Mouse (Mus musculus) lung, embryonic 15.5 days (tissue): ENCODE data around the gene Lin9. TPM values are rescaled to one million over a fixed set of nuclear protein-coding genes. Genes with fewer than 3 reads are reported as not detected.
A peak's percentile ranks its signal among the peaks of the same experiment; 100 is the strongest.

Experiments used
- ATAC-seq: fragments of 200-750 bp; cut with Nextera tagmentation; 2 replicates; pipeline ENCODE4 v1.8.0; 2017; ENCODE audit warnings: moderate number of reproducible peaks, borderline replicate concordance; ENCODE audit not compliant: low FRiP score, low TSS enrichment; ENCODE audit errors: extremely low read depth
- H3K27ac ChIP-seq: fragments of 300-500 bp; sonication (generic); 2 replicates; pipeline ENCODE4 v1.5.1; 2015; ENCODE audit warnings: moderate library complexity, mild to moderate bottlenecking, inconsistent platforms
- H3K27me3 ChIP-seq: fragments of 300-500 bp; sonication (generic); 2 replicates; pipeline ENCODE4 v1.6.1; 2015; ENCODE audit warnings: inconsistent platforms
- H3K36me3 ChIP-seq: fragments of 300-500 bp; sonication (generic); 2 replicates; pipeline ENCODE4 v1.6.1; 2015; ENCODE audit warnings: inconsistent platforms
- H3K4me1 ChIP-seq: fragments of 300-500 bp; sonication (generic); 2 replicates; pipeline ENCODE4 v1.6.1; 2015; ENCODE audit warnings: inconsistent platforms
- H3K4me2 ChIP-seq: fragments of 300-500 bp; sonication (generic); 2 replicates; pipeline ENCODE4 v1.6.1; 2015; ENCODE audit warnings: inconsistent platforms, mild to moderate bottlenecking, moderate library complexity
- H3K4me3 ChIP-seq: fragments of 300-500 bp; sonication (generic); 2 replicates; pipeline ENCODE4 v1.5.1; 2015; ENCODE audit warnings: mild to moderate bottlenecking, inconsistent platforms
- H3K9ac ChIP-seq: fragments of 300-500 bp; sonication (generic); 2 replicates; pipeline ENCODE4 v1.6.1; 2015; ENCODE audit warnings: inconsistent platforms
- H3K9me3 ChIP-seq: fragments of 300-500 bp; sonication (generic); 2 replicates; pipeline ENCODE4 v1.6.1; 2016; ENCODE audit warnings: inconsistent platforms
- WGBS: fragments of 180-500 bp; shearing (Covaris S2); methylation state at CpG from one replicate; pipeline ENCODE4 v1.1.7; 2015; 5-methylcytosine and 5-hydroxymethylcytosine counted together
- polyA plus RNA-seq: library from polyadenylated mRNA; unstranded; fragments of >200 nt; fragmentation: Nextera tagmentation; extraction: Ambion mirVana; gene quantifications from 2 replicates; pipeline ENCODE4 v1.2.1, GENCODE M21; 2015

The Lin9 gene
- polyA plus RNA-seq, 1 experiment from 2014 or later = 21.4 TPM

- H3K9me3 ChIP-seq = no peaks in the 10 kb centered on the region
- H3K9ac ChIP-seq = no peak overlapping the region
- H3K27me3 ChIP-seq = no peaks in the 10 kb centered on the region
- peak; percentile 55 for ATAC-seq
- 0 out of 2 replicates have a peak, but pooled peaks cover 6% of the 10 kb centered on the region for H3K4me1 ChIP-seq
- H3K27ac ChIP-seq = no peak overlapping the region
- no peak overlapping the region; the same call in 1 of the 2 replicates for H3K4me2 ChIP-seq
- WGBS = 25% methylated on average over 14 of the region's 14 CpGs
- no peak overlapping the region for H3K4me3 ChIP-seq
- H3K36me3 ChIP-seq = no peaks in the 10 kb centered on the region
Observed at GRCm38 (mm10) chr1:180708935-180709776, 68.2 kb downstream of the Lin9 start.

GRCm38 (mm10) chr1:180718756-180719155 lies 77.8 kb downstream of the Lin9 start:
- H3K27ac ChIP-seq = no peak overlapping the region
- H3K36me3 ChIP-seq = no peaks in the 10 kb centered on the region
- H3K4me1 ChIP-seq = no peaks in the 10 kb centered on the region
- H3K9ac ChIP-seq = no peak overlapping the region
- no peak overlapping the region for H3K4me2 ChIP-seq
- no peaks in the 10 kb centered on the region for H3K9me3 ChIP-seq
- H3K4me3 ChIP-seq = no peak overlapping the region
- 67% methylated on average over 5 of the region's 5 CpGs for WGBS
- H3K27me3 ChIP-seq = no peaks in the 10 kb centered on the region
- ATAC-seq = no peak

- H3K27ac ChIP-seq = no peak overlapping the region
- no peaks in the 10 kb centered on the region for H3K4me1 ChIP-seq
- no peaks in the 10 kb centered on the region for H3K27me3 ChIP-seq
- no peaks in the 10 kb centered on the region for H3K9me3 ChIP-seq
- H3K9ac ChIP-seq = no peak overlapping the region
- no peak overlapping the region for H3K4me3 ChIP-seq
- H3K36me3 ChIP-seq = no peaks in the 10 kb centered on the region
- no peak for ATAC-seq
- WGBS = 59% methylated on average over 6 of the region's 6 CpGs
- no peak overlapping the region for H3K4me2 ChIP-seq
Observed at GRCm38 (mm10) chr1:180719483-180719882, 78.5 kb downstream of the Lin9 start.

GRCm38 (mm10) chr1:180719951-180720689 lies 79.2 kb downstream of the Lin9 start:
- Histone ChIP-seq H3K9me3 (no peaks in the 10 kb centered on the region), H3K9ac (no peak overlapping the region), H3K27me3 (no peaks in the 10 kb centered on the region), H3K4me3 (no peak overlapping the region), H3K36me3 (no peaks in the 10 kb centered on the region), H3K4me2 (no peak overlapping the region), H3K4me1 (peaks cover 2% of the 10 kb centered on the region; the same call in 1 of the 2 replicates), H3K27ac (no peak overlapping the region)
- ATAC-seq = peak; percentile 32; the same call in 1 of the 2 replicates
- WGBS = 38% methylated on average over 5 of the region's 5 CpGs

GRCm38 (mm10) chr1:180722608-180723007 lies 81.7 kb downstream of the Lin9 start:
- Histone ChIP-seq H3K4me3 (no peak overlapping the region), H3K4me1 (peaks cover 16% of the 10 kb centered on the region), H3K36me3 (no peaks in the 10 kb centered on the region), H3K4me2 (no peak overlapping the region), H3K27me3 (no peaks in the 10 kb centered on the region), H3K9me3 (no peaks in the 10 kb centered on the region), H3K9ac (no peak overlapping the region), H3K27ac (no peak overlapping the region)
- no peak for ATAC-seq
- 53% methylated on average over 1 of the region's 1 CpGs for WGBS

- Histone ChIP-seq H3K4me1 (peaks cover 26% of the 10 kb centered on the region), H3K4me3 (no peak overlapping the region), H3K9me3 (no peaks in the 10 kb centered on the region), H3K27ac (no peak overlapping the region), H3K9ac (no peak overlapping the region), H3K4me2 (no peak overlapping the region), H3K36me3 (no peaks in the 10 kb centered on the region), H3K27me3 (no peaks in the 10 kb centered on the region)
- ATAC-seq = no peak
- 13% methylated on average over 1 of the region's 1 CpGs for WGBS
Observed at GRCm38 (mm10) chr1:180723701-180724238, 82.8 kb downstream of the Lin9 start.

- peak; percentile 94 for ATAC-seq
- peak within 1 kb of the TSS; percentile 89 for H3K27ac ChIP-seq
- WGBS = under 1% methylated on average over 50 of the region's 52 CpGs
- H3K4me1 ChIP-seq = peaks cover 31% of the 10 kb centered on the region
- H3K4me3 ChIP-seq = peak within 1 kb of the TSS; percentile 86
- H3K9ac ChIP-seq = peak within 1 kb of the TSS; percentile 86
- H3K36me3 ChIP-seq = no peaks in the 10 kb centered on the region
- H3K27me3 ChIP-seq = no peaks in the 10 kb centered on the region
- no peaks in the 10 kb centered on the region for H3K9me3 ChIP-seq
- H3K4me2 ChIP-seq = peak within 1 kb of the TSS; percentile 72
Observed at GRCm38 (mm10) chr1:180725704-180726179, 84.8 kb downstream of the Lin9 start, which contains the start of gene Acbd3. Gene Acbd3 (plus strand): TSS chr1:180726043.

GRCm38 (mm10) chr1:180726183-180726582 lies 85.2 kb downstream of the Lin9 start:
- ATAC-seq = peak; percentile 77
- 0% methylated on average over 42 of the region's 42 CpGs for WGBS
- Histone ChIP-seq H3K4me1 (peaks cover 31% of the 10 kb centered on the region), H3K36me3 (no peaks in the 10 kb centered on the region), H3K27me3 (no peaks in the 10 kb centered on the region), H3K4me2 (peak overlapping the region; percentile 72), H3K27ac (peak overlapping the region; percentile 89), H3K9ac (peak overlapping the region; percentile 86), H3K4me3 (peak overlapping the region; percentile 86), H3K9me3 (no peaks in the 10 kb centered on the region)

GRCm38 (mm10) chr1:180729231-180729630 lies 88.3 kb downstream of the Lin9 start:
- Histone ChIP-seq H3K4me1 (peaks cover 31% of the 10 kb centered on the region), H3K4me3 (no peak overlapping the region), H3K27me3 (no peaks in the 10 kb centered on the region), H3K4me2 (no peak overlapping the region), H3K27ac (no peak overlapping the region), H3K36me3 (peaks cover 1% of the 10 kb centered on the region), H3K9me3 (no peaks in the 10 kb centered on the region), H3K9ac (no peak overlapping the region)
- ATAC-seq = no peak
- WGBS = 84% methylated on average over 3 of the region's 3 CpGs
